Mouse (Mus musculus): ENCODE measurements around the gene Robo3.

The Robo3 gene

GRCm38 (mm10) chr9:37421239-37421638 is 11.8 kb downstream of the Robo3 start:
- DNase-seq, result peak; percentile 33 to 49

GRCm38 (mm10) chr9:37420676-37421075 is 12.4 kb downstream of the Robo3 start:
- peak; percentile 91 to 93 for DNase-seq

- no peak for DNase-seq
Observed at GRCm38 (mm10) chr9:37418791-37419190, 14.3 kb downstream of the Robo3 start.

GRCm38 (mm10) chr9:37414666-37415065 is 18.4 kb downstream of the Robo3 start:
- no peak for DNase-seq

- DNase-seq, result no peak
Observed at GRCm38 (mm10) chr9:37412989-37413388, 20.1 kb downstream of the Robo3 start.

- no peak for DNase-seq
Observed at GRCm38 (mm10) chr9:37409698-37410445, 23.2 kb downstream of the Robo3 start.

- no peak for DNase-seq
Observed at GRCm38 (mm10) chr9:37407850-37408502, 25.1 kb downstream of the Robo3 start.

GRCm38 (mm10) chr9:37406372-37406771 is 26.7 kb downstream of the Robo3 start:
- DNase-seq, result no peak

GRCm38 (mm10) chr9:37403011-37403410 is 30.0 kb downstream of the Robo3 start:
- no peak for DNase-seq

GRCm38 (mm10) chr9:37402501-37402900 is 30.5 kb downstream of the Robo3 start:
- DNase-seq, result no peak

GRCm38 (mm10) chr9:37401802-37402201 is 31.2 kb downstream of the Robo3 start, which contains the start of gene Robo4:
TSS of gene Robo4 (plus strand) at chr9:37401897.
- peak; percentile 57 to 73 for DNase-seq

GRCm38 (mm10) chr9:37400585-37400984 is 32.5 kb downstream of the Robo3 start:
- peak; percentile 55 to 75 for DNase-seq

- no peak for DNase-seq
Observed at GRCm38 (mm10) chr9:37393482-37394131, 39.4 kb downstream of the Robo3 start.

- DNase-seq, result no peak
Observed at GRCm38 (mm10) chr9:37392071-37392470, 41.0 kb downstream of the Robo3 start.

GRCm38 (mm10) chr9:37390891-37391290 is 42.2 kb downstream of the Robo3 start:
- DNase-seq, result no peak

GRCm38 (mm10) chr9:37384284-37385182 is 48.5 kb downstream of the Robo3 start:
- peak; percentile 50 to 60 for DNase-seq

GRCm38 (mm10) chr9:37383161-37383560 is 49.9 kb downstream of the Robo3 start:
- DNase-seq, result no peak

- peak; percentile 35 to 76 for DNase-seq
Observed at GRCm38 (mm10) chr9:37375718-37376117, 57.3 kb downstream of the Robo3 start.

GRCm38 (mm10) chr9:37371232-37371801 is 61.7 kb downstream of the Robo3 start:
- no peak for DNase-seq

GRCm38 (mm10) chr9:37368860-37369259 is 64.2 kb downstream of the Robo3 start:
- DNase-seq, result peak; percentile 69 to 83

GRCm38 (mm10) chr9:37368081-37368830 is 64.8 kb downstream of the Robo3 start:
- no peak for DNase-seq

Data from lung, adult 18-20 months (tissue).